Comparison of ENCODE assay signal across 17 mouse cellular contexts in genomic region chr1:118466041-118466440, GRCm38 (mm10).
DNase-seq lines count a peak whose midpoint lies in the region; ATAC-seq and TF ChIP-seq lines count a peak whose summit lies in the region.
"Had no signal": no experiment of that assay in that cellular context is flagged by ENCODE, and none has a peak within 500 bp of the region (broad histone marks: within the 10 kb centered on the region; RNA-seq: fewer than 3 reads in every experiment).

No protein-coding gene starts in this region.

- H3K9me3 ChIP-seq in intestine, postnatal 0 days (ENCODE audit: control insufficient read depth): no peaks in the 10 kb centered on the region
- no peaks in the 10 kb centered on the region for H3K9me3 ChIP-seq in intestine, embryonic 15.5 days
- H3K9me3 ChIP-seq in stomach, postnatal 0 days (ENCODE audit: control insufficient read depth, low read length): no peaks in the 10 kb centered on the region
- H3K9me3 ChIP-seq: embryonic facial prominence, embryonic 10.5 days; forebrain, embryonic 10.5 days; G1E; hindbrain, embryonic 13.5 days; midbrain, embryonic 15.5 days had no signal

- no peaks in the 10 kb centered on the region for H3K4me1 ChIP-seq in intestine, postnatal 0 days (replicated peaks; ENCODE audit: control insufficient read depth, insufficient read depth, low read length)
- no peaks in the 10 kb centered on the region for H3K4me1 ChIP-seq in intestine, embryonic 15.5 days (replicated peaks)
- H3K4me1 ChIP-seq in thymus, adult 2 months (replicated peaks; ENCODE audit: control insufficient read depth, insufficient read depth, low read length): no peaks in the 10 kb centered on the region
- H3K4me1 ChIP-seq in stomach, postnatal 0 days (replicated peaks; ENCODE audit: control insufficient read depth, insufficient read depth): no peaks in the 10 kb centered on the region
- H3K4me1 ChIP-seq: embryonic facial prominence, embryonic 10.5 days; forebrain, embryonic 10.5 days; hindbrain, embryonic 13.5 days; midbrain, embryonic 15.5 days had no signal

- H3K27me3 ChIP-seq in intestine, postnatal 0 days (replicated peaks; ENCODE audit: control insufficient read depth, insufficient read depth, low read length): no peaks in the 10 kb centered on the region
- no peaks in the 10 kb centered on the region for H3K27me3 ChIP-seq in intestine, embryonic 15.5 days (replicated peaks)
- no peaks in the 10 kb centered on the region for H3K27me3 ChIP-seq in thymus, adult 2 months (ENCODE audit: control insufficient read depth, insufficient read depth, low read length)
- no peaks in the 10 kb centered on the region for H3K27me3 ChIP-seq in stomach, postnatal 0 days (ENCODE audit: control insufficient read depth, insufficient read depth, low read length)
- H3K27me3 ChIP-seq: hindbrain, embryonic 13.5 days; midbrain, embryonic 15.5 days had no signal

- ATAC-seq in intestine, postnatal 0 days: no peak
- ATAC-seq in intestine, embryonic 15.5 days: no peak
- no peak for ATAC-seq in stomach, postnatal 0 days (ENCODE audit: low FRiP score, low TSS enrichment)
- ATAC-seq: midbrain, embryonic 15.5 days had no signal

- H3K4me2 ChIP-seq in intestine, postnatal 0 days (replicated peaks; ENCODE audit: low read depth): no peak overlapping the region
- no peak overlapping the region for H3K4me2 ChIP-seq in intestine, embryonic 15.5 days (replicated peaks)
- H3K4me2 ChIP-seq in stomach, postnatal 0 days (replicated peaks; ENCODE audit: low read depth): no peak overlapping the region
- H3K4me2 ChIP-seq: hindbrain, embryonic 13.5 days; midbrain, embryonic 15.5 days had no signal

- no peak for TF ChIP-seq EP300 in stomach, postnatal 0 days (optimal IDR thresholded peaks at IDR 0.05)

- H3K27ac ChIP-seq in intestine, postnatal 0 days (ENCODE audit: low read depth, low read length): no peak overlapping the region
- H3K27ac ChIP-seq in intestine, embryonic 15.5 days: no peak overlapping the region
- H3K27ac ChIP-seq in thymus, adult 2 months (ENCODE audit: control insufficient read depth, insufficient read depth, low read length): no peak overlapping the region
- H3K27ac ChIP-seq in stomach, postnatal 0 days (replicated peaks): no peak overlapping the region
- H3K27ac ChIP-seq: embryonic facial prominence, embryonic 10.5 days; forebrain, embryonic 10.5 days; hindbrain, embryonic 13.5 days; midbrain, embryonic 15.5 days had no signal

- H3K9ac ChIP-seq in intestine, postnatal 0 days (ENCODE audit: low read depth, low read length): no peak overlapping the region
- no peak overlapping the region for H3K9ac ChIP-seq in intestine, embryonic 15.5 days
- no peak overlapping the region for H3K9ac ChIP-seq in stomach, postnatal 0 days (ENCODE audit: low read length)
- H3K9ac ChIP-seq: hindbrain, embryonic 13.5 days; midbrain, embryonic 15.5 days had no signal

- peak; percentile 22 for DNase-seq in thymus, adult 2 months
- DNase-seq in thymus, postnatal 10 days (ENCODE audit: low spot score in 2 of 2): no peak
- peak; percentile 66 for DNase-seq in ZHBTc4 (ENCODE audit: low read depth, low spot score)
- DNase-seq in stomach, postnatal 0 days (ENCODE audit: low spot score): no peak
- DNase-seq in ovary, postnatal 14 days (ENCODE audit: low spot score): no peak
- no peak for DNase-seq in cerebellum, adult 9-11 months
- DNase-seq: gastrocnemius, postnatal 10 days; kidney, postnatal 14 days; lung, adult 18-20 months; right cerebral cortex, adult 18-20 months had no signal

- no peak for TF ChIP-seq POLR2A in thymus, adult 2 months (IDR thresholded peaks at IDR 0.05; ENCODE audit: control insufficient read depth, extremely low read depth, insufficient read depth, low read length, poor library complexity)

- H3K36me3 ChIP-seq in intestine, postnatal 0 days (ENCODE audit: control insufficient read depth, insufficient read depth): peaks cover 48% of the 10 kb centered on the region
- peaks cover 33% of the 10 kb centered on the region for H3K36me3 ChIP-seq in intestine, embryonic 15.5 days
- H3K36me3 ChIP-seq in thymus, adult 2 months (ENCODE audit: control insufficient read depth, insufficient read depth, low read length): peaks cover 26% of the 10 kb centered on the region
- H3K36me3 ChIP-seq in stomach, postnatal 0 days (ENCODE audit: control insufficient read depth, insufficient read depth, low read length): peaks cover 7% of the 10 kb centered on the region; the same call in 1 of the 2 replicates

- 95% methylated on average over 6 of the region's 6 CpGs for WGBS in intestine, postnatal 0 days
- 94% methylated on average over 6 of the region's 6 CpGs for WGBS in intestine, embryonic 15.5 days
- WGBS in thymus, adult 2 months: over 99% methylated on average over 6 of the region's 6 CpGs
- 98% methylated on average over 6 of the region's 6 CpGs for whole genome bisulfite sequencing in stomach, postnatal 0 days

- TF ChIP-seq CTCF in intestine, postnatal 0 days (IDR thresholded peaks at IDR 0.05; ENCODE audit: low read depth): peak; percentile 50
- no peak for TF ChIP-seq CTCF in thymus, adult 2 months (IDR thresholded peaks at IDR 0.05; ENCODE audit: borderline replicate concordance, control insufficient read depth, extremely low read depth, insufficient read depth, low read length, poor library complexity)
- peak; percentile 42 for TF ChIP-seq CTCF in stomach, postnatal 0 days (IDR thresholded peaks at IDR 0.05; ENCODE audit: low read depth)

- no peak overlapping the region for H3K4me3 ChIP-seq in intestine, postnatal 0 days (ENCODE audit: low read depth, low read length)
- H3K4me3 ChIP-seq in intestine, embryonic 15.5 days (replicated peaks): no peak overlapping the region
- no peak overlapping the region for H3K4me3 ChIP-seq in thymus, adult 2 months (ENCODE audit: control insufficient read depth, insufficient read depth, low read length)
- no peak overlapping the region for H3K4me3 ChIP-seq in stomach, postnatal 0 days (ENCODE audit: low read depth, low read length)
- H3K4me3 ChIP-seq: embryonic facial prominence, embryonic 10.5 days; forebrain, embryonic 10.5 days; hindbrain, embryonic 13.5 days; midbrain, embryonic 15.5 days had no signal

Comparison
In these comparisons a context has a peak if more than half of its experiments do, and no peak if none do; other contexts are left out.
1. DNase-seq: peak in thymus, adult 2 months (single experiment) and ZHBTc4 (single experiment); none in thymus, postnatal 10 days (0 of 2), stomach, postnatal 0 days (single experiment), ovary, postnatal 14 days (single experiment) and cerebellum, adult 9-11 months (single experiment).